Mouse (Mus musculus) forebrain, embryonic 11.5 days (tissue): ENCODE data around the gene Arid1a. TPM values are rescaled to one million over a fixed set of nuclear protein-coding genes. Genes with fewer than 3 reads are reported as not detected.

Experiments
- ATAC-seq: fragments of 200-750 bp; cut with Nextera tagmentation; replicated peaks from 2 replicates; pipeline ENCODE4 v1.8.0; 2017; ENCODE audit warnings: moderate TSS enrichment; ENCODE audit not compliant: low FRiP score
- DNase-seq: peaks from one replicate; pipeline ENCODE4 v3.0.0-alpha.2; 2017; ENCODE audit warnings: low spot score
- H3K27ac ChIP-seq: fragments of 300-500 bp; sonication (generic); 2 replicates; pipeline ENCODE4 v1.5.1; 2014; ENCODE audit warnings: low read depth, low read length
- H3K27me3 ChIP-seq: fragments of 300-500 bp; sonication (generic); 2 replicates; pipeline ENCODE4 v1.6.1; 2014; ENCODE audit warnings: mild to moderate bottlenecking, low read length, mixed read lengths; ENCODE audit not compliant: control insufficient read depth, insufficient read depth
- H3K36me3 ChIP-seq: fragments of 300-500 bp; sonication (generic); 2 replicates; pipeline ENCODE4 v1.6.1; 2014; ENCODE audit warnings: mild to moderate bottlenecking, low read length, moderate library complexity, mixed read lengths; ENCODE audit not compliant: control insufficient read depth, insufficient read depth
- H3K4me1 ChIP-seq: fragments of 300-500 bp; sonication (generic); replicated peaks from 2 replicates; pipeline ENCODE4 v1.6.1; 2014; ENCODE audit warnings: low read length, mixed read lengths; ENCODE audit not compliant: control insufficient read depth, insufficient read depth
- H3K4me2 ChIP-seq: fragments of 300-500 bp; sonication (generic); 2 replicates; pipeline ENCODE4 v1.6.1; 2014; ENCODE audit warnings: low read depth, mild to moderate bottlenecking, low read length, moderate library complexity, mixed read lengths; ENCODE audit not compliant: severe bottlenecking
- H3K4me3 ChIP-seq: fragments of 300-500 bp; sonication (generic); 2 replicates; pipeline ENCODE4 v1.5.1; 2014; ENCODE audit warnings: low read depth, low read length
- H3K9ac ChIP-seq: fragments of 300-500 bp; sonication (generic); 2 replicates; pipeline ENCODE4 v1.6.1; 2014; ENCODE audit warnings: low read length
- H3K9me3 ChIP-seq: fragments of 300-500 bp; sonication (generic); 2 replicates; pipeline ENCODE4 v1.6.1; 2016; ENCODE audit warnings: low read length, mixed read lengths; ENCODE audit not compliant: control insufficient read depth
- WGBS: fragments of 180-500 bp; shearing (Covaris S2); extraction: QIAGEN DNeasy Blood & Tissue Kit; methylation state at CpG from one replicate; pipeline ENCODE4 v1.1.7; 2014; 5-methylcytosine and 5-hydroxymethylcytosine counted together
- microRNA-seq: library from miRNA; unstranded; fragments of <30 nt; microRNA quantifications from one replicate; pipeline ENCODE4, GENCODE M21; 2016; ENCODE audit not compliant: insufficient number of aligned reads
- polyA plus RNA-seq: library from polyadenylated mRNA; unstranded; fragments of >200 nt; fragmentation: Nextera tagmentation; extraction: Ambion mirVana; gene quantifications from 2 replicates; pipeline ENCODE4 v1.2.1, GENCODE M21; 2014

Arid1a gene
- polyA plus RNA-seq, 1 experiment from 2014 or later, result 56.6 TPM

- H3K4me3 ChIP-seq, result no peak overlapping the region
- H3K9ac ChIP-seq, result no peak overlapping the region
- H3K36me3 ChIP-seq, result no peaks in the 10 kb centered on the region
- no peak overlapping the region for H3K4me2 ChIP-seq
- H3K27me3 ChIP-seq, result no peaks in the 10 kb centered on the region
- no peak overlapping the region for H3K27ac ChIP-seq
- H3K4me1 ChIP-seq, result no peaks in the 10 kb centered on the region; the same call in 1 of the 2 replicates
- H3K9me3 ChIP-seq, result no peaks in the 10 kb centered on the region
- ATAC-seq (no peak), DNase-seq (no peak)
- 91% methylated on average over 7 of the region's 7 CpGs for WGBS
Measured at GRCm38 (mm10) chr4:133629191-133629590, 127.4 kb downstream of the Arid1a start.

Small RNAs within 50 kb of the gene (microRNA-seq; reads per million reads assigned to microRNA genes)
- not detected for gene Mir7227

Other genes with a start within 250 kb of the Arid1a start
- 1.1 and 2.1 TPM in 2 replicates for gene Kdf1, start 237.8 kb downstream of the Arid1a start, polyA plus RNA-seq
- 348 and 363 TPM in 2 replicates for gene Nudc, start 210.8 kb downstream of the Arid1a start, polyA plus RNA-seq
- gene Nr0b2, start 203.4 kb downstream of the Arid1a start, polyA plus RNA-seq, result 0.16 TPM in 1 of 2 replicates, not detected in the other
- gene Gpatch3, start 182.0 kb downstream of the Arid1a start, polyA plus RNA-seq, result 9.2 and 9.3 TPM in 2 replicates
- gene Gpn2, start 172.4 kb downstream of the Arid1a start, polyA plus RNA-seq, result 28.6 and 31.8 TPM in 2 replicates
- 11.6 and 15.7 TPM in 2 replicates for gene Sfn, start 154.6 kb downstream of the Arid1a start, polyA plus RNA-seq
- gene Zdhhc18, start 106.6 kb downstream of the Arid1a start, polyA plus RNA-seq, result 4.8 and 6.3 TPM in 2 replicates
- 17.2 and 17.8 TPM in 2 replicates for gene Pigv, start 84.1 kb downstream of the Arid1a start, polyA plus RNA-seq
- gene Rps6ka1, start 131.0 kb upstream of the Arid1a start, polyA plus RNA-seq, result 31.5 and 32.2 TPM in 2 replicates
- 4,212 and 4,469 TPM in 2 replicates for gene Hmgn2, start 211.9 kb upstream of the Arid1a start, polyA plus RNA-seq
- 41.9 and 46.5 TPM in 2 replicates for gene Dhdds, start 244.1 kb upstream of the Arid1a start, polyA plus RNA-seq